Mouse (Mus musculus) neural tube, embryonic 11.5 days (tissue): ENCODE data around the gene Ano6. TPM values are rescaled to one million over a fixed set of nuclear protein-coding genes. Genes with fewer than 3 reads are reported as not detected.

Experiments used
- ATAC-seq: fragments of 200-750 bp; cut with Nextera tagmentation; 2 replicates; pipeline ENCODE4 v1.8.0; 2017; ENCODE audit warnings: moderate number of reproducible peaks, mild to moderate bottlenecking, moderate TSS enrichment, moderate library complexity; ENCODE audit not compliant: insufficient read depth, low FRiP score, low TSS enrichment
- DNase-seq: peaks from one replicate; pipeline ENCODE4 v3.0.0-alpha.2; 2015; ENCODE audit warnings: low spot score
- H3K27ac ChIP-seq: fragments of 300-500 bp; sonication (generic); 2 replicates; pipeline ENCODE4 v1.5.1; 2014; ENCODE audit warnings: low read depth, mild to moderate bottlenecking, low read length
- H3K27me3 ChIP-seq: fragments of 300-500 bp; sonication (generic); 2 replicates; pipeline ENCODE4 v1.6.1; 2014; ENCODE audit warnings: mild to moderate bottlenecking, low read length, mixed read lengths; ENCODE audit not compliant: control insufficient read depth, insufficient read depth
- H3K36me3 ChIP-seq: fragments of 300-500 bp; sonication (generic); 2 replicates; pipeline ENCODE4 v1.6.1; 2014; ENCODE audit warnings: mild to moderate bottlenecking, low read length, moderate library complexity, mixed read lengths; ENCODE audit not compliant: control insufficient read depth, insufficient read depth
- H3K4me1 ChIP-seq: fragments of 300-500 bp; sonication (generic); 2 replicates; pipeline ENCODE4 v1.6.1; 2014; ENCODE audit warnings: low read length, mixed read lengths; ENCODE audit not compliant: control insufficient read depth, insufficient read depth
- H3K4me2 ChIP-seq: fragments of 300-500 bp; sonication (generic); 2 replicates; pipeline ENCODE4 v1.6.1; 2014; ENCODE audit warnings: low read depth, mild to moderate bottlenecking, moderate library complexity
- H3K4me3 ChIP-seq: fragments of 300-500 bp; sonication (generic); 2 replicates; pipeline ENCODE4 v1.5.1; 2014; ENCODE audit warnings: low read depth, low read length
- H3K9ac ChIP-seq: fragments of 300-500 bp; sonication (generic); 2 replicates; pipeline ENCODE4 v1.6.1; 2014; ENCODE audit warnings: mild to moderate bottlenecking, low read length
- H3K9me3 ChIP-seq: fragments of 300-500 bp; sonication (generic); 2 replicates; pipeline ENCODE4 v1.6.1; 2016; ENCODE audit warnings: low read length; ENCODE audit not compliant: control insufficient read depth
- WGBS: fragments of 180-500 bp; shearing (Covaris S2); extraction: QIAGEN DNeasy Blood & Tissue Kit; methylation state at CpG from one replicate; pipeline ENCODE4 v1.1.7; 2014; 5-methylcytosine and 5-hydroxymethylcytosine counted together
- polyA plus RNA-seq: library from polyadenylated mRNA; unstranded; fragments of >200 nt; fragmentation: Nextera tagmentation; extraction: Ambion mirVana; gene quantifications from 2 replicates; pipeline ENCODE4 v1.2.1, GENCODE M21; 2014

Ano6 gene
- polyA plus RNA-seq, 1 experiment from 2014 or later, result 40.1 TPM

- ATAC-seq (no peak), DNase-seq (no peak)
- Histone ChIP-seq H3K27me3 (no peaks in the 10 kb centered on the region), H3K36me3 (no peaks in the 10 kb centered on the region), H3K4me1 (no peaks in the 10 kb centered on the region), H3K9ac (no peak overlapping the region), H3K9me3 (no peaks in the 10 kb centered on the region), H3K4me2 (no peak overlapping the region), H3K4me3 (no peak overlapping the region), H3K27ac (no peak overlapping the region)
- 82% methylated on average over 7 of the region's 7 CpGs for WGBS
These were observed 115.5 kb downstream of the Ano6 start for GRCm38 (mm10) chr15:95906017-95906749.

DNA sequence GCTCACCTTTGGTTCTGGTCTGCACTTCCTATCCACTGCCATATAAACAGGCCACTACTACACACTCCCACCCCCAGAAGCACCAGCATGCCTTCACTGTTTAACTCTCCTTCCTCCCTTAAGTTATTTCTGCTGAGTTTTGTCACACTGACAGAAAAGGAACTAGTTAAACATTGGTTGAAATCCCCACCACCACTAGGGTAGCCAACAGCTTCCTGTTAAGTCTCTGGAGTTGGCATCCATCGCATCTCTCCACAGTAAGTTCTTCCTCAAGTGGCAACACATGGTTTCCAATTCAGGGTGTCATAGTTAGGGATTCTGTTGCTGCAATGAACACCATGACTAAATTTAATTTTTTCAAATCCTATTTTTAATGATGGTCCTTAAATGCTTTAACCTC lies 116.2 kb downstream of the Ano6 start:
- Histone ChIP-seq H3K4me2 (no peak overlapping the region), H3K27me3 (no peaks in the 10 kb centered on the region), H3K9ac (no peak overlapping the region), H3K4me3 (no peak overlapping the region), H3K4me1 (no peaks in the 10 kb centered on the region), H3K9me3 (no peaks in the 10 kb centered on the region), H3K36me3 (no peaks in the 10 kb centered on the region), H3K27ac (no peak overlapping the region)
- no peak for ATAC-seq
- WGBS, result 94% methylated on average over 1 of the region's 1 CpGs
- no peak for DNase-seq

GRCm38 (mm10) chr15:95907337-95907736 lies 116.7 kb downstream of the Ano6 start:
- Histone ChIP-seq H3K9ac (no peak overlapping the region), H3K27me3 (no peaks in the 10 kb centered on the region), H3K36me3 (no peaks in the 10 kb centered on the region), H3K4me2 (no peak overlapping the region), H3K4me3 (no peak overlapping the region), H3K27ac (no peak overlapping the region), H3K9me3 (no peaks in the 10 kb centered on the region), H3K4me1 (no peaks in the 10 kb centered on the region)
- WGBS, result 90% methylated on average over 10 of the region's 10 CpGs
- ATAC-seq (no peak), DNase-seq (no peak)

DNA sequence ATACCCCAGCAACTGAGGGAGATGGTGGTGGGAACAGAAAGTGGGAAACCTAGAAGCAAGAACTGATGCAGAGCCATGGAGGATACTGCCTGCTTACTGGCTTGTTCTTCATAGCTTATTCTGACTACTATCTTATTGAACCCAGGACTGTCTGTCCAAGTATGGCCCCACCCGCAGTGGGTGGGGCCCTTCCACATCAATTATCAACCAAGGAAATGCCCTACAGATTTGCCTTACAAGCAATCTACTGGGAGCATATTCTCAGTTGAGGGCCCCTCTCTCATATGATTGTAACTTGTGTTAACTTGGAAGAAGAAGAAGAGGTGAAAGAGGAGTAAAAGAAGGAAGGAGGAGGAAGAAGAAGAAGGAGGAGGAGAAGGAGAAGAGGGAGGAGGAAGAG lies 117.3 kb downstream of the Ano6 start:
- H3K4me3 ChIP-seq, result no peak overlapping the region
- H3K27me3 ChIP-seq, result no peaks in the 10 kb centered on the region
- H3K36me3 ChIP-seq, result no peaks in the 10 kb centered on the region
- 97% methylated on average over 1 of the region's 1 CpGs for WGBS
- no peak overlapping the region for H3K27ac ChIP-seq
- no peaks in the 10 kb centered on the region for H3K4me1 ChIP-seq
- ATAC-seq, result no peak
- DNase-seq, result no peak
- H3K9ac ChIP-seq, result no peak overlapping the region
- no peaks in the 10 kb centered on the region for H3K9me3 ChIP-seq
- H3K4me2 ChIP-seq, result no peak overlapping the region

DNA sequence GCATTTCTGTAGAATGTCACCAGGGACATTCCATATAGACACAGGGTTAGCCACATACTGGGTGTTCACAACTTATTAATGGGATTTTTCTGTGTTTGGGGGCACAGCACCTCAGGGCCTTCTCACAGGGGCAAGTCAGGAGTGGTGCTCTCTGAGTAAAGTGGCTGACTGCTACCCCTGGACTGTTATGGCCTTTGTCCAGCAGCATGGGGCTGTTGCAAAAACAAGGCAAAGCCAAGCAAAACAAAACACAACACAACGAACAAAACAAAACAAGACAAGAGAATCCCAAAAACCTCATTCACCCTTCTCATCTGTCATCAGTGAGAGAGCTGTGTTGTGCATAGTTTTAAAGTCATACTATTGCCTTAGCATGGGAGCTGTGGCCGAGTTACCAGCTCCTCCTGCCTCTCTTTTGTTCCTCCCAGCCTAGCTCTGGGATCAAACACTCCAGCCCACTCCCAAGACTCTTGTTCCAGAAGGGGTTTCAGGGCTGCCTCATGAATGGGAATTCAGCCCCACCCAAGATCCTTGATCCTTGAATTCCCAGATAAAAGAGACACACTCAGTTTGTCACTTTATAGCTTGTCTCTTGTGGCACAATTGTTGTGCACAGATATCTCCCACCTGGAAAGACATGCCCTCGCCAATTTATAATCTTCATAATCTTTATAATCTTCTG lies 119.6 kb downstream of the Ano6 start:
- Histone ChIP-seq H3K4me3 (no peak overlapping the region), H3K4me1 (no peaks in the 10 kb centered on the region), H3K9me3 (no peaks in the 10 kb centered on the region), H3K9ac (no peak overlapping the region), H3K27me3 (no peaks in the 10 kb centered on the region), H3K27ac (no peak overlapping the region), H3K4me2 (no peak overlapping the region), H3K36me3 (no peaks in the 10 kb centered on the region)
- DNase-seq (no peak), ATAC-seq (no peak)
- 73% methylated on average over 3 of the region's 3 CpGs for WGBS

DNA sequence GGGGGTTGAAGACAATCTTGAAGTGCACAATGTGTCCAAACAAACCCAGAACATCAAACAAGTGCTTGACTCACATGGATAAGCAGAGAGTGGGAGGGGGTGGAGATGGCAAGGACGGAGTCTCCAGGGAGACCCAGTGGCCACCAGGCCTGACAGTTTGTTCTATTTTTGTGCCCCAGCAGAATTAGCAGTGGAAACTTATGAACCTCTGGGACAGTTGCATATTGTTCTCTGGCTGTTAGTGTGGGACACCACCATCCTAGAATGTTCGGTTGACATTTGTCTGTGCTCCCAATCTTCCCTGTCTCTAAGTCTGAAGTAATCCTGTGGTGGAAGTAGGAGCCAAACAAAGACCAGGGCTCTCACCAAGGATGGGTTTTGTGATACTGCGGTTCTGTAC lies 124.3 kb downstream of the Ano6 start:
- no peaks in the 10 kb centered on the region for H3K4me1 ChIP-seq
- no peak overlapping the region for H3K9ac ChIP-seq
- WGBS, result 89% methylated on average over 3 of the region's 3 CpGs
- no peak overlapping the region for H3K27ac ChIP-seq
- no peaks in the 10 kb centered on the region for H3K27me3 ChIP-seq
- no peaks in the 10 kb centered on the region for H3K36me3 ChIP-seq
- H3K4me2 ChIP-seq, result no peak overlapping the region
- ATAC-seq (no peak), DNase-seq (no peak)
- H3K9me3 ChIP-seq, result no peaks in the 10 kb centered on the region
- H3K4me3 ChIP-seq, result no peak overlapping the region

DNA sequence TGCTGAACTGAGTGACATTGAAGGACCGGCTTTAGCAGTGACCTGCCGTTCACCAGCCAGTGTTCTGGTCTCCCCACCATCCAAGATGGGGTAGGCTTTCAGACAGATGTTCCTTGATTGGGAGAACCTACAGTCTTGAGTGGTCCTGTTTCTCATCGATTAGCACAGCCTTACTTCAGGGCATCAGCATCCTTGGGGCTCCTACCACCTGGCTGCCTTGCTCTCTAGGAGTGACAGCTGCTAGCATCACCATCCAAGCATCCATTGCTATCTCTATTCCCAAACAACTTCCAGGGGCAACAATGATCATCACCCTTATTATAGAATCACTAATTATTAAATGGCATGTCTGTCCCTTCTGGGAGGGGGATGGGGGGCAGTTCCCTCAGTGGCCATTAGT lies 124.8 kb downstream of the Ano6 start:
- H3K9ac ChIP-seq, result no peak overlapping the region
- no peak overlapping the region for H3K27ac ChIP-seq
- no peak for DNase-seq
- H3K4me2 ChIP-seq, result no peak overlapping the region
- ATAC-seq, result no peak
- no peaks in the 10 kb centered on the region for H3K4me1 ChIP-seq
- H3K36me3 ChIP-seq, result no peaks in the 10 kb centered on the region
- H3K4me3 ChIP-seq, result no peak overlapping the region
- WGBS, result 91% methylated on average over 3 of the region's 3 CpGs
- H3K27me3 ChIP-seq, result no peaks in the 10 kb centered on the region
- no peaks in the 10 kb centered on the region for H3K9me3 ChIP-seq

DNA sequence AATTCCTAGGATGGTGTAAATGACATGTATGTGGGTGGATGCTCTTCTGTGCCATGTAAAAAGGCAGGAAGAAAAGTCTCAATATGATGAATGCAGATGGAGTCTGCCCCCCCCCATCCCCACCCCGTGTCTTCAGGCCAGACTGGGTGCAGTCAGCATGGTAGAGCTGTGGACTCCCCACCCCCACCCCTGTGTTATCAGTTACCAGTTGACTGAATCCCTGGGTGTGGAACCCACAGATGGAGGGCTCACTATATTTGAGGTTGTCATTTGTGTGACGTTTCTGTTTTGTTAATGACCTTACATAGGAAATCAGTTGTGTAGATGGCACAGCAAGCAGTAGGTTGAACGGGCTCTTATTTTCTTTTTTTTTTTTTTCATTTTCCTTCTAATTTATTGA lies 126.7 kb downstream of the Ano6 start:
- H3K4me2 ChIP-seq, result no peak overlapping the region
- no peaks in the 10 kb centered on the region for H3K27me3 ChIP-seq
- no peaks in the 10 kb centered on the region for H3K9me3 ChIP-seq
- 90% methylated on average over 3 of the region's 3 CpGs for WGBS
- no peak overlapping the region for H3K4me3 ChIP-seq
- DNase-seq (no peak), ATAC-seq (no peak)
- H3K9ac ChIP-seq, result no peak overlapping the region
- no peak overlapping the region for H3K27ac ChIP-seq
- H3K4me1 ChIP-seq, result no peaks in the 10 kb centered on the region
- H3K36me3 ChIP-seq, result no peaks in the 10 kb centered on the region

DNA sequence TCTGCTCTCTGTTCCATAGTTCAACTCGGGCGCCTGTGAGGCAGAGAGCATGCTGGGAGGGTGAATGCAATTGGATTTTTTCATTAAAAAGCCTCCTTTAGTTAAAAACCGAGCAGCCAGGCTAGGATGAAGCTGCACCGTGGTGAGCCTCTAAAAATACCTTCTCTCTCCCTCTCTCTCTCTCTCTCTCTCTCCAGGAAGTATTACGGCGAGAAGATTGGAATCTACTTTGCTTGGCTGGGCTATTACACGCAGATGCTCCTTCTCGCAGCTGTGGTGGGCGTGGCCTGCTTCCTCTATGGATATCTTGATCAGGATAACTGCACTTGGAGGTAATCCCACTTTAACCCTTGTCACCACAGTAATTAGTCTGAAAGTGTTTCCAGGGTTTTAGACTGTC lies 129.4 kb downstream of the Ano6 start:
- Histone ChIP-seq H3K36me3 (no peaks in the 10 kb centered on the region), H3K4me2 (no peak overlapping the region), H3K4me1 (no peaks in the 10 kb centered on the region), H3K9me3 (no peaks in the 10 kb centered on the region), H3K9ac (no peak overlapping the region), H3K27me3 (no peaks in the 10 kb centered on the region), H3K27ac (no peak overlapping the region), H3K4me3 (no peak overlapping the region)
- WGBS, result 78% methylated on average over 9 of the region's 9 CpGs
- ATAC-seq, result no peak
- no peak for DNase-seq
